Mouse (Mus musculus) megakaryocyte, embryonic 14.5 days (primary cell): ENCODE data around the gene Prpf39.

ENCODE experiments used
- FLI1 ChIP-seq: IDR thresholded peaks from 2 replicates; pipeline ENCODE4 v1.6.1; 2012; ENCODE audit warnings: low read length, inconsistent platforms, mixed read lengths
- GATA1 ChIP-seq: IDR thresholded peaks from 3 replicates; pipeline ENCODE4 v1.6.1; 2012; ENCODE audit warnings: mixed read lengths, low read length, inconsistent platforms, borderline replicate concordance

DNA sequence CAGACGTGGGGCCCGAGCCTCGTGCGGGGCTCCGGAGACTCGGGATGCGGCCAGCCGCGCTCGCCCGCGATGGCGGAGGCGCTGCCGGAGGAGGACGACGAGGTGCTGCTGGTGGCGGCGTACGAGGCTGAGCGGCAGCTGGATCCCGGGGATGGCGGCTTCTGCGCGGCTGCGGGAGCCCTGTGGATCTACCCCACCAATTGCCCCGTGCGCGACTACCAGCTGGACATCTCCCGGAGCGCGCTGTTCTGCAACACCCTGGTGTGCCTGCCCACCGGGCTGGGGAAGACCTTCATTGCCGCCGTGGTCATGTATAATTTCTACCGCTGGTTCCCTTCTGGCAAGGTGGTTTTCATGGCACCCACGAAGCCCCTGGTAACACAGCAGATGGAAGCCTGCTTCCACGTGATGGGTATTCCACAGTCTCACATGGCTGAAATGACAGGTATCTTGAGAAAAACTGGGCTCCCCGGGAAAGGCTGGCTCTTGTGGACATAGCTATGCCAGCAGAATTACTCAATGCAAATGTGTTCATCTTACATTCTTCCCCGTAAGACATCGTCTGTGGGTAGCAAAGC, 39.7 kb downstream of the Prpf39 start:
- TF ChIP-seq GATA1 (no peak), FLI1 (no peak)
